Mouse (Mus musculus) intestine, embryonic 16.5 days (tissue): ENCODE data around the gene Ttc9b. TPM values are rescaled to one million over a fixed set of nuclear protein-coding genes. Genes with fewer than 3 reads are reported as not detected.

Source experiments
- ATAC-seq: fragments of 200-750 bp; cut with Nextera tagmentation; 2 replicates; pipeline ENCODE4 v1.8.0; 2017; ENCODE audit warnings: moderate TSS enrichment, moderate library complexity
- H3K27ac ChIP-seq: fragments of 300-500 bp; sonication (generic); 2 replicates; pipeline ENCODE4 v1.5.1; 2014; ENCODE audit warnings: mild to moderate bottlenecking, low read length
- H3K27me3 ChIP-seq: fragments of 300-500 bp; sonication (generic); replicated peaks from 2 replicates; pipeline ENCODE4 v1.6.1; 2014; ENCODE audit warnings: low read length, control low read depth, mixed read lengths; ENCODE audit not compliant: control insufficient read depth, insufficient read depth
- H3K36me3 ChIP-seq: fragments of 300-500 bp; sonication (generic); 2 replicates; pipeline ENCODE4 v1.6.1; 2014; ENCODE audit warnings: low read length, control low read depth; ENCODE audit not compliant: control insufficient read depth, insufficient read depth
- H3K4me1 ChIP-seq: fragments of 300-500 bp; sonication (generic); 2 replicates; pipeline ENCODE4 v1.6.1; 2014; ENCODE audit warnings: low read length, control low read depth, mixed read lengths; ENCODE audit not compliant: control insufficient read depth, insufficient read depth
- H3K4me2 ChIP-seq: fragments of 300-500 bp; sonication (generic); 2 replicates; pipeline ENCODE4 v1.6.1; 2014; ENCODE audit warnings: low read depth, low read length, control low read depth
- H3K4me3 ChIP-seq: fragments of 300-500 bp; sonication (generic); 2 replicates; pipeline ENCODE4 v1.5.1; 2014; ENCODE audit warnings: mild to moderate bottlenecking, low read length
- H3K9ac ChIP-seq: fragments of 300-500 bp; sonication (generic); 2 replicates; pipeline ENCODE4 v1.6.1; 2014; ENCODE audit warnings: low read depth, low read length
- H3K9me3 ChIP-seq: fragments of 300-500 bp; sonication (generic); 2 replicates; pipeline ENCODE4 v1.6.1; 2016; ENCODE audit warnings: low read length, control low read depth; ENCODE audit not compliant: control insufficient read depth
- whole genome bisulfite sequencing: fragments of 180-500 bp; shearing (Covaris S2); extraction: QIAGEN DNeasy Blood & Tissue Kit; methylation state at CpG from one replicate; pipeline ENCODE4 v1.1.7; 2014; 5-methylcytosine and 5-hydroxymethylcytosine counted together
- polyA plus RNA-seq: library from polyadenylated mRNA; unstranded; fragments of >200 nt; fragmentation: Nextera tagmentation; extraction: Ambion mirVana; gene quantifications from 2 replicates; pipeline ENCODE4 v1.2.1, GENCODE M21; 2015

Ttc9b gene
- 1.5 and 1.8 TPM in 2 replicates for polyA plus RNA-seq

DNA sequence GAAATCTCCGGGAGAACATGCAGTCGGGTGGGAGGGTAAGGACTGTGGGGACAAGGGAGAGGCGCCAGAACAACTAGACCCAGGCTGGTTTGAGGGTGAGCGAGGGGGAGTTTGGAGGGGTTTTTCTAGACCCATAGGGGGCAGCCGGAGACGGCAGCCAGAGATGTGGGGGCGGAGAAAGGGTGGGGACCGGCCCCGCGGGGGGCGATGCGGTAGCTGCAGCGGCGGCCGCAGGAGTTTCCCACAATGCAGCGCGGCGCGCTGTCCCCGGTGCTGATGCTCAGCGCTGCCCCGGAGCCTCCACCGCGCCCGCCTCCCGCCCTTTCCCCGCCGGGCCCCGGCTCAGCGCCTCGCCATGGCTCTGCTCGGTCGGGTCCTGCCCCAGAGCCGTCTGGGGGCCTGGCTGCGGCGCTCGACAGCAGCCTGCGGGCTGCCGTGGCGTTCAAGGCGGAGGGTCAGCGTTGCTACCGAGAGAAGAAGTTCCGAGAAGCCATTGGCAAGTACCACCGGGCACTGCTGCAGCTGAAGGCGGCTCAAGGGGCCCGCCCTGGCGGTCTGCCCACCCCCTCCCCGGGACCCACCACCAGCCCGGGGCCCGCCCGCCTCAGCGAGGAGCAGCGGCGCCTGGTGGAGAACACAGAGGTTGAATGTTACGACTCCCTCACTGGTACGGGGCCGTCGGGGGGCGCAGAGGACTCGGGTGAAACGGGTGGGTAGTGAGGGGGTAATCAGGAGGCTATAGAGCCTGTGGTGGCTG lies at the start of gene Ttc9b:
Ttc9b (plus strand) TSS at position 235 of the 757 bp plus-strand sequence.
- Histone ChIP-seq H3K9ac (no peak within 1 kb of the TSS; the same call in 1 of the 2 replicates), H3K4me3 (peak within 1 kb of the TSS; percentile 30), H3K27ac (no peak within 1 kb of the TSS), H3K9me3 (no peaks in the 10 kb centered on the region), H3K4me2 (peak within 1 kb of the TSS; percentile 45), H3K36me3 (0 out of 2 replicates have a peak, but pooled peaks cover 5% of the 10 kb centered on the region), H3K4me1 (peaks cover 4% of the 10 kb centered on the region), H3K27me3 (peaks cover 43% of the 10 kb centered on the region)
- 3% methylated on average over 60 of the region's 62 CpGs for WGBS
- ATAC-seq = peak; percentile 70

DNA sequence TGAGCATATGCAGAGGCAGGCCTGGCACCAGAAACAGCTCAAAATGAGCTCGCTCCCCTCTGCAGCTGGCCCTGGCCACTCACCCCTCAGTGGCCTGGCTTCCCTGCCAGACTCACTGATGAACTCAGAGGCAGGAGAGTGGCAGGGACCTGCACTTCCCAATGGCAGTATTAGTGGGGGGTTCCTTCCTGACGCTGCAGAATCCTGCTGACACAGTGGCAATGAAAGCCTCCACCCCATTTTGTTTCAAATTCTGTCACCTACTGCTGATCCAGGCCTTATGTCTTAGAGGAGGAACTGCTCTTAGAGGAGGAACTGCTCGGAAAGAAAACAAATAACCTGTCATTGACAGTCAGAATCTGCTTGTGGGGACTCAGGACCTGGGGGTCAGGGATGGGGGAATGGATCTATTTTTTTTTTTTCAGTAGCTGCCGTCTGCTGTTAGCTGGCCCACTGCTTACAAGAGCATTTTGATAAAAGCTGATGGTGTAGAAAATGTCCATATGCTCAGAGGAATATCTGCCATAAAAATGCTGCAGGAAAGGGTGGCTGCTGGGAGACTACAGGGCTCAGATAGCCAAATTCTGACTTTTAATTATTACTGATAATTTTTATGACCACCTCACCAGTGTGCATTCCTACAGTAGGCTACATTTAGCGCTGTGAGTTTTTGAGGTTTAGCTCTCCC lies 48.9 kb upstream of the Ttc9b start:
- WGBS = 46% methylated on average over 5 of the region's 5 CpGs
- Histone ChIP-seq H3K4me1 (peaks cover 35% of the 10 kb centered on the region), H3K27ac (peak overlapping the region; percentile 2; the same call in 1 of the 2 replicates), H3K27me3 (no peaks in the 10 kb centered on the region), H3K9ac (peak overlapping the region; percentile 31; the same call in 1 of the 2 replicates), H3K9me3 (no peaks in the 10 kb centered on the region), H3K36me3 (peaks cover 2% of the 10 kb centered on the region; the same call in 1 of the 2 replicates), H3K4me2 (no peak overlapping the region), H3K4me3 (no peak overlapping the region)
- no peak for ATAC-seq

DNA sequence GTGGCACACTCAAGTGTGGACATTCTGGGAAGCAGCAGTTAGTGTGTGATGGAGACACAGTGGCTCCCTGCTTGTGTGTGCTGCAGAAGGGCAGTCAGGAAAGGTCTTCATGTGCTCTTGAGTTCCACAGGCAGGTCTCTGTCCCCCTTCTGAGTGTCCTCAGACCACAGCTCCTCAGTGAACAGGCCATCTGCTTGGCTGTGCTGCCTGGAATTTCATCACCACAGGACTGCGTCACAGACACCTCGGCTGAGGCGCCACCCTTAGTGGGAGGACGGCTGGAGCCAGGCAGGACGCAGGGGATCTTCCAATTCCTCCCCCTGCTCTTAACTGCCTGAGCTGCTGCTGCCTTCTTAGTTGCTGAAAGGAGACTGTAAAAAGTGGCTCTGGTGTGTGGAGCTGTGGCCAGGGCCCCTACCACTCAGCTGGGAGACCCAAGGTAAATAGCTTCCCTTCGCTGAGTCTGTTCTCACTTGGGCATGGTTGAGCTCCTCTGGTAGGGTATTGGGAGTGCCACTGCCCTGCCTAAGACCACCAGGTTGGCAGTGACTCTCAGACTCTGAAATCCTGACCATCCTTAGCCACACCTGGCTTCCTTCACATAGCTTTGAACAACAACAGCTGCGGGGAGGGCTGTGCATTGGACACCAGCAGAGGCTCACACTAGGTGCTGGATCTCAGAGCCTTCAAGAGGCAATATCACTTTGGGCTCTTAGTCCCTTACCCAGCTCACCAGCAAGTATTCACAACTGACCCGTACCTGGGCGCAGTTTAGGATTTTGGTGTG lies 48.0 kb upstream of the Ttc9b start:
- no peaks in the 10 kb centered on the region for H3K27me3 ChIP-seq
- peaks cover 33% of the 10 kb centered on the region for H3K4me1 ChIP-seq
- H3K9me3 ChIP-seq = no peaks in the 10 kb centered on the region
- H3K4me3 ChIP-seq = no peak overlapping the region
- H3K4me2 ChIP-seq = no peak overlapping the region
- peaks cover 2% of the 10 kb centered on the region; the same call in 1 of the 2 replicates for H3K36me3 ChIP-seq
- WGBS = 71% methylated on average over 9 of the region's 9 CpGs
- ATAC-seq = peak; percentile 23; the same call in 1 of the 2 replicates
- H3K27ac ChIP-seq = no peak overlapping the region
- H3K9ac ChIP-seq = no peak overlapping the region; the same call in 1 of the 2 replicates

GRCm38 (mm10) chr7:27606481-27607254 lies 47.0 kb upstream of the Ttc9b start:
- H3K9me3 ChIP-seq = no peaks in the 10 kb centered on the region
- ATAC-seq = 0 out of 2 replicates have a peak, but pooled peaks have one; percentile 26
- peaks cover 2% of the 10 kb centered on the region; the same call in 1 of the 2 replicates for H3K36me3 ChIP-seq
- no peak overlapping the region for H3K4me3 ChIP-seq
- WGBS = 54% methylated on average over 10 of the region's 10 CpGs
- H3K27me3 ChIP-seq = no peaks in the 10 kb centered on the region
- peaks cover 27% of the 10 kb centered on the region for H3K4me1 ChIP-seq
- H3K9ac ChIP-seq = no peak overlapping the region
- no peak overlapping the region for H3K27ac ChIP-seq
- no peak overlapping the region for H3K4me2 ChIP-seq

GRCm38 (mm10) chr7:27607580-27607979 lies 46.1 kb upstream of the Ttc9b start:
- no peak for ATAC-seq
- Histone ChIP-seq H3K4me1 (peaks cover 20% of the 10 kb centered on the region), H3K9ac (no peak overlapping the region), H3K4me3 (no peak overlapping the region), H3K27ac (no peak overlapping the region), H3K27me3 (no peaks in the 10 kb centered on the region), H3K4me2 (no peak overlapping the region), H3K9me3 (no peaks in the 10 kb centered on the region), H3K36me3 (peaks cover 2% of the 10 kb centered on the region; the same call in 1 of the 2 replicates)
- WGBS = 59% methylated on average over 5 of the region's 5 CpGs

- no peak for ATAC-seq
- H3K4me3 ChIP-seq = no peak overlapping the region
- 81% methylated on average over 3 of the region's 3 CpGs for WGBS
- peaks cover 2% of the 10 kb centered on the region; the same call in 1 of the 2 replicates for H3K36me3 ChIP-seq
- peaks cover 15% of the 10 kb centered on the region for H3K4me1 ChIP-seq
- no peaks in the 10 kb centered on the region for H3K9me3 ChIP-seq
- no peak overlapping the region for H3K27ac ChIP-seq
- 0 out of 2 replicates have a peak overlapping the region, but pooled peaks have one; percentile 3 for H3K9ac ChIP-seq
- no peak overlapping the region for H3K4me2 ChIP-seq
- no peaks in the 10 kb centered on the region for H3K27me3 ChIP-seq
Measured at GRCm38 (mm10) chr7:27608130-27608529, 45.6 kb upstream of the Ttc9b start.

DNA sequence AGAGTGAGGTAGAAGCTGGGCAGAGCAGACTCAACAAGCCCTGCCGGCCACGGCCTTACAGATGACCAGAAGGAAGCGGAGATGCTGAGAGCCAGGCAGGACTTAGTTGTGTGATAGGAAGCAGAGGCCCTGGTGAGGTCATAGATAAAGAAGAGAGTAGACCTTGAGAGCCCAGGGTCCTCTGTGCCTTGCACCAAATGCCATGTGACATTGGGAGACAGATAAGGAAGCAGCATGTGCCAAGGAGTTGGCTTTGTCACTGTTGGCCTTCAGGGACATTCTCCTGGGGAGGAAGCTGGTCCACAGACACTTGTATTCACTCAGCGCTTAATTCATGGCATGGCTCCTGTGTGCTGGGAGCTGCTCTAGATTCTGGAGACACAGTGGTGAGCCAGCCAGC lies 44.4 kb upstream of the Ttc9b start:
- Histone ChIP-seq H3K4me3 (no peak overlapping the region), H3K27me3 (no peaks in the 10 kb centered on the region), H3K9ac (no peak overlapping the region), H3K27ac (no peak overlapping the region), H3K9me3 (no peaks in the 10 kb centered on the region), H3K4me2 (no peak overlapping the region), H3K4me1 (peaks cover 13% of the 10 kb centered on the region; the same call in 1 of the 2 replicates), H3K36me3 (peaks cover 2% of the 10 kb centered on the region; the same call in 1 of the 2 replicates)
- WGBS = 83% methylated on average over 4 of the region's 4 CpGs
- ATAC-seq = no peak

DNA sequence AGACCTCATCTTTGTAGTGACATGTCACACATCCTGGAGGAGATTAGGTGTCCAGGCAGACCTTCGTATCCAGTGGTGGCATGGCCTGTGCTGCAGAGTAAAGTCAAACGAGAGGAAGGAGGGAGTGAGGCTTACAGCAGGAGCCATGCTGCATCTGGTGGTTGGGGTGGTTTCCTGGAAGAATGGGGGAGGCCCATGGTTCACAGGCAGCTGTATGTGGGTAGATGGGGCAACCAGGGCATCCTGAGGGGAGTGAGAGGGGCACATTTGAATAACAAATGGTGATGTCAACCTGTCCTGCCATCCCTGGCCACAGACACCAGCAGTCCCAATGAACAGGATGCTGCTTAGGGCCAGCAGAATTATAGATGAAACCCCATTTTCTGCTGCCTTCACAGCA lies 44.0 kb upstream of the Ttc9b start:
- no peak overlapping the region for H3K4me2 ChIP-seq
- no peak overlapping the region for H3K4me3 ChIP-seq
- peaks cover 13% of the 10 kb centered on the region; the same call in 1 of the 2 replicates for H3K4me1 ChIP-seq
- no peaks in the 10 kb centered on the region for H3K9me3 ChIP-seq
- H3K27me3 ChIP-seq = no peaks in the 10 kb centered on the region
- no peak overlapping the region for H3K9ac ChIP-seq
- peaks cover 2% of the 10 kb centered on the region; the same call in 1 of the 2 replicates for H3K36me3 ChIP-seq
- no peak for ATAC-seq
- 86% methylated on average over 2 of the region's 2 CpGs for WGBS
- H3K27ac ChIP-seq = no peak overlapping the region
